Mouse (Mus musculus) v-Abl transformed pro-B cells (cell line): ENCODE results near the gene Hhipl2.

Experiments used
- in situ Hi-C, 2 experiments: fragments of 400-800 bp; cut with MboI; formaldehyde crosslinking; loops; one replicate each; pipeline ENCODE4 v1.15.1; 2025; ENCODE audit not compliant: unreplicated experiment in 2 of 2

Hhipl2 gene

GRCm38 (mm10) chr1:183453066-183453465, 35.1 kb downstream of the Hhipl2 start:
- in situ Hi-C loops, result no loop called here
